Mouse (Mus musculus): ENCODE results near the gene AU022252.

Gene AU022252

GRCm38 (mm10) chr4:119244468-119245240, 12.1 kb upstream of the AU022252 start:
- DNase-seq (ENCODE audit: low read depth, low spot score), result no peak

DNA sequence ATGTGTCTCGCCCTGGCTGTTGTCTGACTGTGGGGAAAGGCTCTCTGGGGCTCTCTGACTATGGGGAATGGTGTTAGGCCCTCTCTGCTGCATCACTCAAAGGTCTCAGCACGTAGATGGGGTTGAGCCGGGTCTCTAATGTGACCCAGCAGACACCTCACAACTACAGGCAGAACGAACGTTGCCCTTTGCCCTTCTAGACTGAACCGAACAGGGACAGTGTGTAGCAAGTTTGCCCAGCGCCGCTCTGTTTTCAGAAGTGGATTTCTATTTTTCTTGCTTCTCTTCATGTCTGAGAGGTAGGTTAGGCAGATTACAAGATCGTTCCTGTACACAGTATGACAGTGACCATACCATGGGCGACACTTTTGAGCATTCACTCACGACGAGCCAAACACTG, 10.1 kb upstream of the AU022252 start:
- no peak for DNase-seq (ENCODE audit: low read depth, low spot score)

GRCm38 (mm10) chr4:119241664-119242063, 9.2 kb upstream of the AU022252 start:
- no peak for DNase-seq (ENCODE audit: low read depth, low spot score)

DNA sequence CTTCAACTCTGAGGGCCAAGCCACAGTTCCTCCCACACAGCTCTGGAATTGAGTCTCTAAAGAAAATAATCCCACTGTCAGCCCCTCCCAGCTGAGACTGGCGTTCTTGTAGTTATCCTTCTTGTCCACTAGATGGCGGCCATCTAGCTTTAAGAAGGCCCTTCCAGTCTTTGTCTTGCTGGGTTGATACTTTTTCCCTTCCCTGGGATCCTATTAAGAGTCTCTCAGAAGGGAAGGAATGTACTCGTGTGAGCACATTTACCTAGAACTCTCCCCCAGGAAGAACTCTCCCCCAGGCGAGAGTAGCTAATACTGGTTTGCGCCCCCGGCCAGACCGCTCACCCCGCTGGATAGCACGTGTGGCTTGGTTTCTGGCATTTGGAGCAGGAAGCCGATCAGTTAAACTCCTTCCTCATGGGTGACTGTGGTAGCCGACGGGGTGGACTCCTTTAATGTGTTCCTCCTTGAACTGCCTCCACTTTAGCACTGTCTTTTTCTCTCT, 6.7 kb upstream of the AU022252 start:
- DNase-seq (ENCODE audit: low read depth, low spot score), result peak; percentile 65

DNA sequence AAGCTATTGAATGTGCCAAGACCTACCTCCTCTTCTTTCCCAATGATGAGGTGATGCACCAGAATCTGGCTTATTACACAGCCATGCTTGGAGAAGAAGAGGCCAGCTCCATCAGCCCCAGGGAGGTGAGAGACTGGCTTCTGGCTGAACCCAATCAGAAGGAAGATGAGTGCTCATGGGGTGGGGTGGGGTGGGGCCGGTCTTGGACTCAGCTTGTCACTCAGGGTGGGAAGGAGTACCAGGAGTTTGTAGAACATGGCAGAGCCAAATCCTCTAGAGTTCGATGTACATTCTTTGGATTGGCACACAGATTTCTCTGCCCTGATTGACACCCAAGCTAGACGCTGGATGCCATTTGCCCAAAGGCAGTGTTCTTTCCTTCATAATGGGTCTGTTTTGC, 6.1 kb upstream of the AU022252 start:
- DNase-seq (ENCODE audit: low read depth, low spot score), result no peak

DNA sequence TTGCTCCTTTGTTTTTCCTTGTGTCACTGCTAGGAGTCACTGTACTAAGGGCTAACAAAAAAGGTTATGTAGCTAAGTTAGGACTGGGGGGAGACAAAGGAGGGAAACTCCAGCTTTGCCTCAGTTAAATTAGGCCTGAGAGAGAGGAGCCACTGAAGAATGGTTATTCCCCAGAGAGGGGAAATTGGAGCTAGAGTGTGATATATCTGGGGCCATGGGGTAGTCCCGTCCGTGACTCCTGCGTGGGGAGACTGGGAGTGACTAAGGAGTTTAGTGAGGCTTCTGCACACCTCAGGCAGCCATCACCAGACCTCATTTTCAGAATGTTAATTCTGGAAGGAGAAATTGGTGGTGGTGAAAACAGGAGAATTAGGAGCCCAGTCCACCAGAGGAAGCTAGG, 1.8 kb upstream of the AU022252 start:
- DNase-seq (ENCODE audit: low read depth, low spot score), result no peak

DNA sequence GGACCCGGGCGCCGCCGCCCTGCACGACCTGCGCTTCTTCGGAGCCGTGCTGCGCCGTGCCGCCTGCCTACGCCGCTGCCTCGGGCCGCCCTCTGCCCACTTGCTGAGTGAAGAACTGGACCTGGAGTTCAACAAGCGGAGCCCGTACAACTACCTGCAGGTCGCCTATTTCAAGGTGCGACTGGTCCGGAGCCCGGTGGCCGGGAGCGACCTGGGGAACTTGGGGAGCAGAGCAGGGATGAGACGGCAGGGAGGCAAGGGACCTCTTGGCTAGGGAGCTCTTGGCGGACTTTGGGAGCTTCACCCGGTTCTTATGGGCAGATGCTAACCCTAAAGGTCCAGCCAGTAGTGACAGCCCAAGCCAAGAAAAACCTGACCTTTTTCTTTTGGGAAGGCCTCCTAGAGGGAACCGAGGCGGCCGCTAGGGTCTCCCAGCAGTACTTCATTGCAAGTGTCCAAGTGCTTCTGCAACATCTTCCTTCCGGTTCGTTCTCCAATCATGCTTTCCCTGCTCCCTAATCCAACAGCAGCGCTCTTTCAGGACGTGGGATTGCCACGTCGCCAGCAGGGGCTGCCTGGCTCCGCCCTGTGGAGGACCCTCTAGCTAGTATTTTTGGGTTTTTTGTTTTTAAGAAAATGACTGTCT, 867 bp upstream of the AU022252 start:
- DNase-seq (ENCODE audit: low read depth, low spot score), result peak; percentile 57

GRCm38 (mm10) chr4:119226751-119227150, 5.8 kb downstream of the AU022252 start:
- DNase-seq (ENCODE audit: low read depth, low spot score), result no peak

DNA sequence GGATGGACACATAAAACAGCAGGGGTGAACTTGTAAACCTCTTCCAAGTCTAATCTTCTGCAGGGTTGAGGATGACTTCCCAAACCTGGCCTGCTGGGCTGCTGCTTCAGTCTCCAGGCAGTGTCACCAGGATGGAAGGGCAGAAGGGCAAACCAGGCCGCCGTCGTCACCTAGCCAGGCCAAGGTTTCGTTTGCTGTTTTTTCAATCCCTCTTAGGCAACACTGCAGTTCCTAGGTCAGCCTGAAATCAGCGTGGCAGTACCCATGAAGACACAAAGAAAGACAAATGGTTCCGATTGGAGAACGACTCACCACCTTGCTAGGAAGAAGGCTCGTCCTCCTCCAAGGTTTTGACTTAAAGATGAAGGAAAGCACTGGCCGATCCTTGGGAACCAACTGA, 6.8 kb downstream of the AU022252 start:
- no peak for DNase-seq (ENCODE audit: low read depth, low spot score)

GRCm38 (mm10) chr4:119224534-119224933, 8.0 kb downstream of the AU022252 start:
- DNase-seq (ENCODE audit: low read depth, low spot score), result no peak

DNA sequence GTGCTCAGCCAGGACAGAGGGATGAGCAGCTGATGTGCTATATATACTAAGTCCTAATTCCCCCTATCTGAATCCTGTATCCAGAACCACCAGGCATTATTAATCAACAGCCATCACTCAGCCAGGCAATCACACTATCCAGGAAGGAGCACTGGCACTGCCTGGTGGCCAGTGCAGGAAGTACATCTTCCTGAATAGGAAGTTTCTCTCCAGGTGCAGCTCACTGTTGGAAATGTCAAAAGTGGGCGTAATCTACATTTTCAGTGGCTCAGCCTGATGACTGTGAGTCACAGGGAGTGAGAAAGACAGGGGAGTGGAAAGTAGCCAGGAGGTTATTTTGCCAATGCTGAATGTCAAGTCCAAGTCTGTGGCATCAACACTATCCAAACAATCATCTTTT, 8.8 kb downstream of the AU022252 start:
- no peak for DNase-seq (ENCODE audit: low read depth, low spot score)

DNA sequence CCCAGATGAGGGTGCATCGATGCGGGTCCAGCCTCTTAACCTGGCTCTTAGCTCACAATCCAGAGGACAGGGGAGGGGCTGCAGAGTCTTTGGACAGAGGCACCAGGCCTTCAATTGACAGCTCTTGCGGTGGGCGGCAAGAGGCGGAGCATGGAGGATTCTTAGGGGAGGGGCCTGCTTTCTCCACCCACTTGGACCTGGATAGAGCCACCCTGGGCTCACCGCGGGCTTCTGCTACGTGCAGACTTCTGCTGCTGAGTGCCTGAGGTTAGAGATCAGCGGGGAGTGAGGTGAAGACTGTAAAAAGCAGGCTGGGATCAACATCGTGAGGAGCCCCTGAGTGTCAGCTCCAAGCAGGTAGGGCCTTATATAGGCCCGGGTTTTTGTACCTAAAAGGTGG, 14.3 kb downstream of the AU022252 start, which contains the start of gene Tmem269:
Tmem269 (minus strand) TSS at position 49 of the 400 bp plus-strand sequence.
- DNase-seq (ENCODE audit: low read depth, low spot score), result no peak

DNA sequence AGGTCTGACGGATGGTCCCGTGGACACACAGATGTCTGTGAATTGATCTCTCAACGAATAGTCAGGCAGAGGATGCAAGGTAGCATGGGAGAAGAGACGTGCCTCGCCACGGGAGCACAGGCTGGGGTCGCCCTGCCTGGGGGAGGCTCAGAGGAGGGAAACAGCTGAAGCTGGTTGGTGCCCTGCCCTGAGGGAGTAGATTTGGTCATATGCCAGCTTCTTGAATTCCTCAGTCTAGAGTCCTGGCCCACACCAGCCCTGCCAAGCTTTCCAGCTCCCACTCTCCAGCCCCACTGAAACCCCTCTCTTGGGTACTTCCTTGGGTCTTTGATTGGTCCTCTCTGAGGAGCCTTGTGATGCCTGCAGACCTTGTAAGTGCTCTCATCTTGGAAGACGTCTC, 15.8 kb downstream of the AU022252 start:
- no peak for DNase-seq (ENCODE audit: low read depth, low spot score)

- DNase-seq (ENCODE audit: low read depth, low spot score), result peak; percentile 56
Measured at GRCm38 (mm10) chr4:119204672-119205071, 27.8 kb downstream of the AU022252 start.

DNA sequence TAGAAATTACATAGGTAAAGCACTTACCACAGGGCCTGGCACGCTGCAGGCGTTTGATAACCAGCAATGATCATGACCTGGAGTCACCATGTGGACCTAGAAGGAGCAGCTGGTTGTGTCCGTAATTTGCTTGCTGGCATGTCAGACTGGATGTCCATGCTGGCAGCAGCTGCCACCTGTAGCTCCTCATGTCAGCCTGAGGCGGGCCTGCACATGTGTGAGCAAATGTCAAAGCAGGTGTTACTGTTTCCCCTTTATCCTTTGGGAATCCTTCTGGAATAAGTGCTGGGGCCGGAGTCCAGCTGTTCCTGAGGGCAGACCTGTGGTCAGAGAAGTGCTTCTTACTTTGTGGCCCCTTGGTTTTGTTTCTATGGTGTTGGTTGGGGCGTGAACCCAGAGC, 34.4 kb downstream of the AU022252 start:
- no peak for DNase-seq (ENCODE audit: low read depth, low spot score)

- DNase-seq (ENCODE audit: low read depth, low spot score), result no peak
Measured at GRCm38 (mm10) chr4:119195582-119196320, 36.8 kb downstream of the AU022252 start.

GRCm38 (mm10) chr4:119194909-119195581, 37.5 kb downstream of the AU022252 start, which contains the start of gene Svbp:
Gene Svbp (plus strand): TSS chr4:119195306.
- DNase-seq (ENCODE audit: low read depth, low spot score), result peak; percentile 77

- no peak for DNase-seq (ENCODE audit: low read depth, low spot score)
Measured at GRCm38 (mm10) chr4:119192757-119193156, 39.8 kb downstream of the AU022252 start.

- no peak for DNase-seq (ENCODE audit: low read depth, low spot score)
Measured at GRCm38 (mm10) chr4:119191273-119191672, 41.2 kb downstream of the AU022252 start.

GRCm38 (mm10) chr4:119190618-119191017, 41.9 kb downstream of the AU022252 start:
- no peak for DNase-seq (ENCODE audit: low read depth, low spot score)

DNA sequence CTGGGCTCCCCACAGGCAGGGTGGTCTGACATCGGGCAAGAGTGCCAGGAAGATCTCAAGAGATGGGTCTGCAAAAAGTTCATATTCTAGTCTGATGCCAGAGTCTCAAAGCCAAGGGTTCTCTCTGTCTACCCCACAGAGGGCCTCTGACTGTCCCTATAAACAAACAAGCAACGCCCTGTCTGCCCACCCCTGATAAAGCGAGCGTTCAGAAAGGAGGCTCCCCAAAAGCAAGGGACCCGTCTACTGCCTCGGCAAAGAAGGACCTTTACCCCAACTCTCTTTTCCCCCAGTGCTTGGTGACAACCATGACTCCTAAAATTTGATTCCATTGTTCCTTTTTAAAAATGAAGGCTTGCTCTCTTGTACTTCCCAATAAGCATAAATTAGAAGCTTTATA, 42.6 kb downstream of the AU022252 start, which contains the start of gene Ermap:
Ermap (minus strand) TSS at position 148 of the 400 bp plus-strand sequence.
- DNase-seq (ENCODE audit: low read depth, low spot score), result no peak
